Mouse (Mus musculus) forebrain, embryonic 15.5 days (tissue): ENCODE results near the gene Gm11565. TPM values are rescaled to one million over a fixed set of nuclear protein-coding genes. Genes with fewer than 3 reads are reported as not detected.
"Not testable (repeated sequence)": the region's sequence is repeated elsewhere in the genome, so short reads cannot be mapped to it uniquely, and the experiment has no call there.

Source experiments
- ATAC-seq: fragments of 200-750 bp; cut with Nextera tagmentation; replicated peaks from 2 replicates; pipeline ENCODE4 v1.8.0; 2017; ENCODE audit warnings: mild to moderate bottlenecking, moderate TSS enrichment, moderate library complexity
- H3K27ac ChIP-seq: fragments of 300-500 bp; sonication (generic); replicated peaks from 2 replicates; pipeline ENCODE4 v1.5.1; 2015; ENCODE audit warnings: mild to moderate bottlenecking, inconsistent platforms
- H3K27me3 ChIP-seq: fragments of 300-500 bp; sonication (generic); 2 replicates; pipeline ENCODE4 v1.6.1; 2015; ENCODE audit warnings: inconsistent platforms
- H3K36me3 ChIP-seq: fragments of 300-500 bp; sonication (generic); 2 replicates; pipeline ENCODE4 v1.6.1; 2015; ENCODE audit warnings: mild to moderate bottlenecking, inconsistent platforms
- H3K4me1 ChIP-seq: fragments of 300-500 bp; sonication (generic); 2 replicates; pipeline ENCODE4 v1.6.1; 2015; ENCODE audit warnings: inconsistent platforms
- H3K4me2 ChIP-seq: fragments of 300-500 bp; sonication (generic); replicated peaks from 2 replicates; pipeline ENCODE4 v1.6.1; 2015; ENCODE audit warnings: mild to moderate bottlenecking, inconsistent platforms
- H3K4me3 ChIP-seq: fragments of 300-500 bp; sonication (generic); 2 replicates; pipeline ENCODE4 v1.5.1; 2015; ENCODE audit warnings: mild to moderate bottlenecking, inconsistent platforms
- H3K9ac ChIP-seq: fragments of 300-500 bp; sonication (generic); replicated peaks from 2 replicates; pipeline ENCODE4 v1.6.1; 2015; ENCODE audit warnings: mild to moderate bottlenecking, inconsistent platforms
- H3K9me3 ChIP-seq: fragments of 300-500 bp; sonication (generic); 2 replicates; pipeline ENCODE4 v1.6.1; 2016; ENCODE audit warnings: inconsistent platforms
- WGBS: fragments of 180-500 bp; shearing (Covaris S2); methylation state at CpG from one replicate; pipeline ENCODE4 v1.1.7; 2015; ENCODE audit warnings: mixed read lengths; 5-methylcytosine and 5-hydroxymethylcytosine counted together
- polyA plus RNA-seq: library from polyadenylated mRNA; unstranded; fragments of >200 nt; fragmentation: Nextera tagmentation; extraction: Ambion mirVana; gene quantifications from 2 replicates; pipeline ENCODE4 v1.2.1, GENCODE M21; 2015

Gm11565 gene
- polyA plus RNA-seq: not detected in 2 replicates

DNA sequence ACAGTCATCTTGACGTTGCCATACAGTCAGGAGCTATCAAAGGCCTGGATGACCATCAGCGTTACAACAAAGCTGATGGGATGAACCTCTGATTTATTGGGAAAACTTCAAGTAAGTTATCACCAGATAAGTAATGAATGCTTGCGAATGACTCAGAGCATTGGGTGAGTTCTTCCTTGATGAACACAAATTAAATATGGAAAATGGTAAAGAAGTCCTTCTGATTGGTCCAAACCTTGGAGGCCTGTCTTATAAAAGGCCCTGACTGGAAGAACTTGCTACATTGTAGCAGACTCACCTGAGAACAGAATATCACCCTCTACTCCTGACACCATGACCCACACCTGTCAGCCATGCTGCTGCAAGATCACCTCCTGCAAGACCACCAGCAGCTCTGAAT lies at the start of gene Gm11565:
Gm11565 (plus strand) TSS at position 301 of the 400 bp plus-strand sequence.
- no peak within 1 kb of the TSS for H3K27ac ChIP-seq
- H3K36me3 ChIP-seq: no peaks in the 10 kb centered on the region
- no peak within 1 kb of the TSS for H3K4me2 ChIP-seq
- no peak within 1 kb of the TSS for H3K9ac ChIP-seq
- 90% methylated on average over 3 of the region's 3 CpGs for WGBS
- no peaks in the 10 kb centered on the region for H3K4me1 ChIP-seq
- H3K27me3 ChIP-seq: no peaks in the 10 kb centered on the region
- H3K9me3 ChIP-seq: no peaks in the 10 kb centered on the region
- H3K4me3 ChIP-seq: no peak within 1 kb of the TSS
- ATAC-seq: no peak

DNA sequence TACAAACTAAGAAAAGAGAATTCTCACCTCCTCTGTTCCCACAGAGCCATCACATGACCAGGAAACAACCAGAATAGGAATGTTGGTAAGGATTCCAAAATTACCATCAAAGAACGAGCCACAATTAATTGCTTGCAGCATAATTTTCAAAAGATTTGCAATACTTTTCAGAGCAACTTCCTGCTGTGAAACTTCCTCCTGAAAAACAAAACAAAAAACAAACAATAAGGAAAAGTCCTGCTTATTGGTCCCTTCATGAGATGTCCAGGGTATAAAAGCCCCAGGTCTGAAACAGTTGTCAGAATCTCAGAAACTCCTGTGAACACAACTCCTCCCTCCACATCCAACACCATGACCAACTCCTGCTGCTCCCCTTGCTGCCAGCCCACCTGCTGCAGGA lies 41.5 kb upstream of the Gm11565 start, which contains the start of gene Krtap9-1:
Krtap9-1 (plus strand) TSS at position 301 of the 400 bp plus-strand sequence.
- not testable (repeated sequence) for H3K27me3 ChIP-seq, H3K4me2 ChIP-seq, H3K4me3 ChIP-seq, H3K9me3 ChIP-seq, H3K4me1 ChIP-seq, H3K36me3 ChIP-seq, ATAC-seq, H3K27ac ChIP-seq, H3K9ac ChIP-seq
- 76% methylated on average over 1 of the region's 1 CpGs for WGBS

DNA sequence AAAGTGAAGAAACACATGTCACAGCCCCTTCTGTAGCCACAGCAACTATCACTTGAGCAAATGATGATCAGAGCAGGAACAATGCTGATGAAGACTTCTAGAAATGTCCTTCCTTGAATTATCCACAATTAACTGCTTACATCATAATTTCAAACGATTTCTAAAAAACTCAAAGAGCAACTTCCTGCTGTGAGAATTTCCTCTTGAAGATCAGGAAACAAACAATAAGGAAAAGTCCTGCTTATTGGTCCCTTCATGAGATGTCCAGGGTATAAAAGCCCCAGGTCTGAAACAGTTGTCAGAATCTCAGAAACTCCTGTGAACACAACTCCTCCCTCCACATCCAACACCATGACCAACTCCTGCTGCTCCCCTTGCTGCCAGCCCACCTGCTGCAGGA lies 35.7 kb upstream of the Gm11565 start, which contains the start of gene Gm11567:
Gm11567 (plus strand) TSS at position 301 of the 400 bp plus-strand sequence.
- ATAC-seq: not testable (repeated sequence)
- 57% methylated on average over 1 of the region's 1 CpGs for WGBS

DNA sequence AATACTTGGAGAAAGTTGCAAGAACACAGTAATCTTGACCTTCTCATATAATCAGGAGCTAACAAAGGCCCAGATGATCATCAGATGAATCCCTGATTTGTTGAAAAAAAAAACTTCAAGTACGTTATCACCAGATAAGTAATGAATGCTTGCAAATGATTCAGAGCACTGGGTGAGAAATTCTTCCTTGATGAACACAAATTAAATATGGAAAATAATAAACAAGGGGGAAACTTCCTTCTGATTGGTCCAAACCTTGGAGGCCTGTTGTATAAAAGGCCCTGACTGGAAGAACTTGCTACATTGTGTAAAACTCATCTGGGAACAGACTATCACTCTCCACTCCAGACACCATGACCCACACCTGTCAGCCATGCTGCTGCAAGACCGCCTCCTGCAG lies 6.9 kb upstream of the Gm11565 start, which contains the start of gene Krtap31-1:
Krtap31-1 (plus strand) TSS at position 301 of the 400 bp plus-strand sequence.
- H3K9me3 ChIP-seq: no peaks in the 10 kb centered on the region
- ATAC-seq: no peak

More for the DNA sequence above, 35.7 kb upstream of the Gm11565 start, which contains the start of gene Gm11567:
- not testable (repeated sequence) for H3K36me3 ChIP-seq, H3K27me3 ChIP-seq, H3K27ac ChIP-seq, H3K4me1 ChIP-seq, H3K9me3 ChIP-seq, H3K4me2 ChIP-seq, H3K4me3 ChIP-seq, H3K9ac ChIP-seq

DNA sequence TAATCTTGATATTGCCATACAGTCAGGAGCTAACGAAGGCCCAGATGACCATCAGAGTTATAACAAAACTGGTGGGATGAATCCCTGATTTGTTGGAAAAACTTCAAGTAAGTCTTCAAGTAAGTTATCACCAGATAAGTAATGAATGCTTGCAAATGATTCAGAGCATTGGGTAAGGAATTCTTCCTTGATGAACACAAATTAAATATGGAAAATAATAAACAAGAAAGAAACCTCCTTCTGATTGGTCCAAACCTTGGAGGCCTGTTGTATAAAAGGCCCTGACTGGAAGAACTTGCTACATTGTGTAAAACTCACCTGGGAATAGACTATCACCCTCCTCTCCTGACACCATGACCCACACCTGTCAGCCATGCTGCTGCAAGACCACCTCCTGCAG lies 21.4 kb downstream of the Gm11565 start, which contains the start of gene Krtap31-2:
Krtap31-2 (plus strand) TSS at position 301 of the 400 bp plus-strand sequence.
- Histone ChIP-seq H3K4me1 (no peaks in the 10 kb centered on the region), H3K27ac (no peak within 1 kb of the TSS), H3K36me3 (no peaks in the 10 kb centered on the region), H3K9me3 (no peaks in the 10 kb centered on the region), H3K4me2 (no peak within 1 kb of the TSS), H3K4me3 (no peak within 1 kb of the TSS), H3K27me3 (no peaks in the 10 kb centered on the region), H3K9ac (no peak within 1 kb of the TSS)
- no peak for ATAC-seq
- 83% methylated on average over 1 of the region's 1 CpGs for WGBS

More for the DNA sequence above, 6.9 kb upstream of the Gm11565 start, which contains the start of gene Krtap31-1:
- Histone ChIP-seq H3K4me3 (no peak within 1 kb of the TSS), H3K36me3 (no peaks in the 10 kb centered on the region), H3K27me3 (no peaks in the 10 kb centered on the region), H3K9ac (no peak within 1 kb of the TSS), H3K4me1 (no peaks in the 10 kb centered on the region), H3K27ac (no peak within 1 kb of the TSS), H3K4me2 (no peak within 1 kb of the TSS)
- 93% methylated on average over 2 of the region's 2 CpGs for WGBS

DNA sequence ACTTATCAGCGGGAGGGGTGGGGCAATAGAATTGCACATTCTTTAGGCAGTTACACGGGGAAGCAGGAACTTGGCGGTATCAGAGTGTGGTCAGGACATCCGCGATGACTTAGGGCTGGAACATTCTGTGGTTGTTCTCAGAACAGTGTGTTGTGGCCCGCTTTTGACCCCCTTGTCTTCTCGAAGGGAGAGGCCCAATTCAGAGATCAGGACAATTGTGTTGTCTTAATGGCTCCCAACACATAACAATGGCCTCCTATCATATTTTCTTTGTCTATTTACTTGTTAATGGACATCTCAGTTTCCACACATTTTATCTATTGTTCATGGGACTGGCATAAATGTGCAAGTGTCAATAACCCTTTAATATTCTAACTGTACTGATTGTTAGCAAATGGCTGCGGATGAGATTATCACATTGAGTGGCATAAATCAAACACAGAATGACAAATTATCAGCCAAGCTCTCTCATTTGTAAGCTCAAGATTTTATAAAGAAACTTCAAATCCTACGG lies 23.3 kb downstream of the Gm11565 start:
- Histone ChIP-seq H3K27ac (no peak overlapping the region), H3K9me3 (no peaks in the 10 kb centered on the region), H3K36me3 (no peaks in the 10 kb centered on the region), H3K9ac (no peak overlapping the region), H3K4me2 (no peak overlapping the region), H3K4me3 (no peak overlapping the region), H3K27me3 (no peaks in the 10 kb centered on the region), H3K4me1 (no peaks in the 10 kb centered on the region)
- no peak for ATAC-seq
- WGBS: 82% methylated on average over 9 of the region's 9 CpGs

DNA sequence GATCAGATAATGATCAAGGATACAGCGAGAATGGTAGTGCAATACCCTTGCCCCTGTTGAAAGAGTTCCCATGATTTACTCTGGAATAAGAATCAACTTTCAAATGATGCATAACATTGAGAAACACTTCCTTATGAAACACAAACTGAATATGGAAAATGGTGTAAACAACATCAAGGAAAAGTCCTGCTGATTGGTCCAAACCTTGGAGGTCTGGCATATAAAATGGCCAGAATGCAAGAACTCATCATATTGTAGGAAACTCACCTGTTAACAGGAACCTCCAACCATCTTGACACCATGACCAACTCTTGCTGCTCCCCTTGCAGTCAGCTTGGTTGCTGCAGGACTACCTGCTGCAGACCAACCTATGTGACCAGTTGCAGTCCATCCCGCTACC lies 33.6 kb downstream of the Gm11565 start, which contains the start of gene Krtap9-5:
Krtap9-5 (plus strand) TSS at position 301 of the 400 bp plus-strand sequence.
- H3K4me2 ChIP-seq: no peak within 1 kb of the TSS
- no peaks in the 10 kb centered on the region for H3K4me1 ChIP-seq
- no peaks in the 10 kb centered on the region for H3K9me3 ChIP-seq
- ATAC-seq: no peak
- H3K27me3 ChIP-seq: no peaks in the 10 kb centered on the region
- WGBS: 93% methylated on average over 2 of the region's 2 CpGs
- H3K4me3 ChIP-seq: no peak within 1 kb of the TSS
- no peaks in the 10 kb centered on the region for H3K36me3 ChIP-seq
- no peak within 1 kb of the TSS for H3K9ac ChIP-seq
- H3K27ac ChIP-seq: no peak within 1 kb of the TSS

DNA sequence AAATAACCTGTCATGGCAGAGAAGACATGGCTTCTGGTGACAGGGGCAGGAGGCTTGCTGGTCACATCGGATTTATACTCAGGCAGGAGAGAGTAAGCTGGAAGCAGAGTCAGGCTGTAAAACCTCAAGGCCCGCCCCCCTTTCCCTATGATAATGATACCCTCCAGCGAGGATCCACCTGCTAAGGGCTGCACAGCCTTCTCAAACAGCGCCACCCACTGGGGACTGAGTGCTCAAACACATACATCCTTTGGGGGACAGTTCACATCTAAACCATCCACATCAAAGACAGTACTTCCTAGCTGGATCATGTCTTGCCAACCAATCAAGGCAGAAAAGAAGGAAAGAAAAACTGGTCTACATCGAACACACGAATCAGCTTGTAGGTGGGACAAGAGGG lies 49.7 kb downstream of the Gm11565 start:
- Histone ChIP-seq H3K36me3 (no peaks in the 10 kb centered on the region), H3K4me1 (no peaks in the 10 kb centered on the region), H3K27ac (no peak overlapping the region), H3K27me3 (no peaks in the 10 kb centered on the region), H3K9ac (no peak overlapping the region), H3K9me3 (no peaks in the 10 kb centered on the region), H3K4me2 (no peak overlapping the region), H3K4me3 (no peak overlapping the region)
- 53% methylated on average over 6 of the region's 6 CpGs for WGBS
- ATAC-seq: no peak

Other genes starting within 250 kb of the Gm11565 start
- not detected in 2 replicates for gene Krtap4-6, start 248.8 kb upstream of the Gm11565 start, polyA plus RNA-seq
- not detected in 2 replicates for gene Gm14190, start 224.0 kb upstream of the Gm11565 start, polyA plus RNA-seq
- gene Gm14180, start 180.5 kb upstream of the Gm11565 start, polyA plus RNA-seq: not detected in 2 replicates
- not detected in 2 replicates for gene Gm11595, start 141.8 kb upstream of the Gm11565 start, polyA plus RNA-seq
- gene Krtap4-8, start 134.0 kb upstream of the Gm11565 start, polyA plus RNA-seq: not detected in 2 replicates
- gene Krtap4-9, start 129.6 kb upstream of the Gm11565 start, polyA plus RNA-seq: not detected in 2 replicates
- gene Gm11596, start 121.3 kb upstream of the Gm11565 start, polyA plus RNA-seq: not detected in 2 replicates
- gene Gm11569, start 115.8 kb upstream of the Gm11565 start, polyA plus RNA-seq: not detected in 2 replicates
- gene Gm11554, start 110.3 kb upstream of the Gm11565 start, polyA plus RNA-seq: not detected in 2 replicates
- not detected in 2 replicates for gene Krtap4-13, start 104.9 kb upstream of the Gm11565 start, polyA plus RNA-seq
- not detected in 2 replicates for gene Gm11564, start 99.1 kb upstream of the Gm11565 start, polyA plus RNA-seq
- gene 2300003K06Rik, start 76.7 kb upstream of the Gm11565 start, polyA plus RNA-seq: not detected in 2 replicates
- not detected in 2 replicates for gene Krtap4-16, start 63.1 kb upstream of the Gm11565 start, polyA plus RNA-seq
- gene Gm11568, start 56.8 kb upstream of the Gm11565 start, polyA plus RNA-seq: not detected in 2 replicates
- gene Gm11559, start 50.3 kb upstream of the Gm11565 start, polyA plus RNA-seq: not detected in 2 replicates
- not detected in 2 replicates for gene Krtap9-1, start 41.4 kb upstream of the Gm11565 start, polyA plus RNA-seq
- gene Gm11567, start 35.6 kb upstream of the Gm11565 start, polyA plus RNA-seq: not detected in 2 replicates
- not detected in 2 replicates for gene Krtap31-1, start 6.8 kb upstream of the Gm11565 start, polyA plus RNA-seq
- gene Krtap31-2, start 21.5 kb downstream of the Gm11565 start, polyA plus RNA-seq: not detected in 2 replicates
- not detected in 2 replicates for gene Krtap9-5, start 33.7 kb downstream of the Gm11565 start, polyA plus RNA-seq
- not detected in 2 replicates for gene Krtap29-1, start 64.3 kb downstream of the Gm11565 start, polyA plus RNA-seq
- not detected in 2 replicates for gene Krtap16-1, start 71.8 kb downstream of the Gm11565 start, polyA plus RNA-seq
- gene Krtap17-1, start 79.2 kb downstream of the Gm11565 start, polyA plus RNA-seq: not detected in 2 replicates
- not detected in 2 replicates for gene Krt33a, start 101.5 kb downstream of the Gm11565 start, polyA plus RNA-seq
- not detected in 2 replicates for gene Krt33b, start 115.1 kb downstream of the Gm11565 start, polyA plus RNA-seq
- gene Krt34, start 126.8 kb downstream of the Gm11565 start, polyA plus RNA-seq: not detected in 2 replicates
- gene Krt31, start 135.8 kb downstream of the Gm11565 start, polyA plus RNA-seq: not detected in 2 replicates
- gene Krt32, start 173.5 kb downstream of the Gm11565 start, polyA plus RNA-seq: not detected in 2 replicates
- gene Krt35, start 181.5 kb downstream of the Gm11565 start, polyA plus RNA-seq: not detected in 2 replicates
- not detected in 2 replicates for gene Krt36, start 190.9 kb downstream of the Gm11565 start, polyA plus RNA-seq
- not detected in 2 replicates for gene Krt13, start 206.8 kb downstream of the Gm11565 start, polyA plus RNA-seq
- gene Krt15, start 221.2 kb downstream of the Gm11565 start, polyA plus RNA-seq: 0.60 TPM in 1 of 2 replicates, not detected in the other
- gene Krt19, start 233.9 kb downstream of the Gm11565 start, polyA plus RNA-seq: 0.32 and 3.8 TPM in 2 replicates